Mouse (Mus musculus) layer of hippocampus, adult 8-10 months (tissue): ENCODE data around the gene Reep1. TPM values are rescaled to one million over a fixed set of nuclear protein-coding genes. Genes with fewer than 3 reads are reported as not detected.

Experiments
- DNase-seq, 2 experiments: peaks; one replicate each; pipeline ENCODE4 v3.0.0; 2022; ENCODE audit warnings: low spot score in 2 of 2
- total RNA-seq, 4 experiments: library from RNA; stranded (reverse); gene quantifications; 2 replicates each; pipeline ENCODE4 v1.2.4; 2022

Reep1 gene
- total RNA-seq, 4 experiments from 2014 or later: 69.8 to 75.0 (median 72.7) TPM

GRCm38 (mm10) chr6:71737202-71737601 is 29.8 kb downstream of the Reep1 start:
- no peak for DNase-seq

GRCm38 (mm10) chr6:71738611-71739010 is 31.2 kb downstream of the Reep1 start:
- DNase-seq: no peak

GRCm38 (mm10) chr6:71740921-71741320 is 33.6 kb downstream of the Reep1 start:
- DNase-seq: no peak

- no peak for DNase-seq
Measured at GRCm38 (mm10) chr6:71741998-71742636, 34.8 kb downstream of the Reep1 start.

GRCm38 (mm10) chr6:71744934-71745333 is 37.6 kb downstream of the Reep1 start:
- DNase-seq: no peak

GRCm38 (mm10) chr6:71745482-71746234 is 38.3 kb downstream of the Reep1 start:
- DNase-seq: no peak

- no peak for DNase-seq
Measured at GRCm38 (mm10) chr6:71746246-71746645, 38.9 kb downstream of the Reep1 start.

GRCm38 (mm10) chr6:71746846-71747245 is 39.5 kb downstream of the Reep1 start:
- no peak for DNase-seq

- DNase-seq: no peak
Measured at GRCm38 (mm10) chr6:71751602-71752001, 44.2 kb downstream of the Reep1 start.

- peak; percentile 81 to 89 for DNase-seq
Measured at GRCm38 (mm10) chr6:71752791-71753464, 45.6 kb downstream of the Reep1 start.

GRCm38 (mm10) chr6:71757039-71757894 is 49.9 kb downstream of the Reep1 start:
- DNase-seq: peak; percentile 40 to 57

GRCm38 (mm10) chr6:71758780-71759179 is 51.4 kb downstream of the Reep1 start:
- no peak for DNase-seq

- DNase-seq: no peak
Measured at GRCm38 (mm10) chr6:71760073-71760472, 52.7 kb downstream of the Reep1 start.

- no peak for DNase-seq
Measured at GRCm38 (mm10) chr6:71767761-71768160, 60.4 kb downstream of the Reep1 start.

- DNase-seq: no peak
Measured at GRCm38 (mm10) chr6:71769901-71770690, 62.7 kb downstream of the Reep1 start.

- DNase-seq: no peak
Measured at GRCm38 (mm10) chr6:71770856-71771255, 63.5 kb downstream of the Reep1 start.

- DNase-seq: no peak
Measured at GRCm38 (mm10) chr6:71771282-71771681, 63.9 kb downstream of the Reep1 start.

GRCm38 (mm10) chr6:71772156-71772555 is 64.8 kb downstream of the Reep1 start:
- peak; percentile 72 to 82 for DNase-seq

GRCm38 (mm10) chr6:71772636-71773208 is 65.4 kb downstream of the Reep1 start:
- no peak for DNase-seq

GRCm38 (mm10) chr6:71778016-71778415 is 70.7 kb downstream of the Reep1 start:
- no peak for DNase-seq
